Mouse (Mus musculus): ENCODE measurements around the gene Gm15097. TPM values are rescaled to one million over a fixed set of nuclear protein-coding genes. Genes with fewer than 3 reads are reported as not detected.
"Not testable (repeated sequence)": the region's sequence is repeated elsewhere in the genome, so short reads cannot be mapped to it uniquely, and the experiment has no call there.

Gene Gm15097
- total RNA-seq (2021): not detected
- long read RNA-seq, experiment 1: 0 reads
- long read RNA-seq, experiment 2: 0 reads

DNA sequence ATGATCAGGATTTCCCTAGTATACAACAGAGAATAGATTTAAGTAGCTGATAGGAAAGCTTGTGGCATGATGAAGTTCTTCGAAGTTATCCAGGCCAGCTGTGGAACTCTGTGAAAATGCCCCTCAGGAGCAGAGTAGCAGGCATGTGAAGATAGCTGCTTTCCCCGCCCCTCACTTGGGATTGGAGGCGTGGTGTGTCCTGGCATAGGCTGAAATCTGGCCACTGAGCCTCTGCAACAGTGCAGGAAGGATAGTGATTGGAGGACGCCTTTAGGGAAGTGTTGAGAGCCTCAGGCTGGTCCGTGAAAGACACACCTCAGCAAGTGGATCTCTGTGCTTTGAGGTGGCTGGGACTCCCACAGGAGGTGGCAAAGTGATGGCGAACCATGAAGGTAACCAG lies at the start of gene Gm15097:
Gene Gm15097, plus strand, starts transcription at position 301 of the 400 bp plus-strand sequence.
- DNase-seq: not testable (repeated sequence)

DNA sequence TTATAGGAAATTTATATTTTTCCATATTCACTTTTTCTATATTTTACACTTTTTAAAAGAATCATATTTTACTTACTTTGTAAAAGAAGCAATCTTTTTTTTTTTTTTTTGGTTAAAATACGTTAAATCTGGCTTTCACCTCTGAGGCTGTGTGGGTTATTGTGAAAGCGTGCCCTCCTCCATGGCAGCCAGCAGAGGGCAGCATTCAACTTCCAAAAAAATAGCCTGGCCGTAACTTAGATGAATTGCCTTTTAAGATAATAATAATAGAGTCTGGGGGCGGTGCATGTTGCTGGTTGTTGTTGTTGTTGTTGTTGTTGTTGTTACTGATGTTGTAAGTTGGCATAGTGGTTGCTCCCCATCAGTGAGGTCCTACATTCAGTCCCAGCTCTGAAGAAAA lies 21.4 kb upstream of the Gm15097 start:
- DNase-seq: peak; percentile 6

GRCm38 (mm10) chrX:149811178-149811577 lies 26.9 kb downstream of the Gm15097 start:
- not testable (repeated sequence) for DNase-seq

Other genes with a start within 250 kb of the Gm15097 start
- gene Gm10439, start 189.9 kb upstream of the Gm15097 start, total RNA-seq (2021): not detected
- gene Gm15091, start 157.2 kb downstream of the Gm15097 start, total RNA-seq (2021): not detected